Mouse (Mus musculus) left cerebral cortex, postnatal 36 days (tissue): ENCODE data around the gene Itm2b. TPM values are rescaled to one million over a fixed set of nuclear protein-coding genes. Genes with fewer than 3 reads are reported as not detected.

Source experiments
- DNase-seq, 2 experiments: peaks; one replicate each; pipeline ENCODE4 v3.0.0; 2021 to 2022; ENCODE audit warnings: low spot score in 2 of 2, mixed read lengths in 1 of 2
- intact Hi-C: fragments of 180-260 bp; cut with DNase I; formaldehyde crosslinking; loops from one replicate; pipeline ENCODE4 v1.15.1; 2025
- total RNA-seq, 2 experiments: library from RNA; stranded (reverse); gene quantifications; 2 replicates each; pipeline ENCODE4 v1.2.3; 2021

Itm2b gene
- total RNA-seq, 2 experiments from 2014 or later, result 725 to 789 TPM

GRCm38 (mm10) chr14:73331386-73331785, 53.7 kb downstream of the Itm2b start:
- no peak for DNase-seq
- intact Hi-C loops, result no loop called here

DNA sequence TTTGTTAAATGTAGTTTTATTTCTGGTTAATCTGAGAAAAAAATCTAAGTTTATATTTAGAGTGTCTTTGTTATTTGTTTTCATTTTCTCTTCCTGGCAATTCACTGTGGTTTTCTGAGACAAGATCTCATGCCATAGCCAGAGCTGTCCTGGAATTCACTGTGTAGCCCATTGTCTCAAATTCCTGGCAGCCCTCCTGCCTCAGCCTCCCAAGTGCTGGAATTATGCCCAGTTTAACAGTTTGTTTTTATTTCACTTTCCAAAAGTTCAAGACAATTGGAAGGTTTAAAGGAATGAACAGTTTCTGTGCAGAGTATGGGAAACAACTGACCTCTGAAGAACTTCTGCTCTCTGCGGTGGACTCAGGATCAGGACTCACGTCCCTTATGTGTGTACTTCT, 55.2 kb downstream of the Itm2b start:
- no peak for DNase-seq
- intact Hi-C loops, result loop anchor here (5.0 kb wide), 2 partner anchors 52 to 142 kb away; no protein-coding TSS in a partner anchor

GRCm38 (mm10) chr14:73326511-73326910, 58.6 kb downstream of the Itm2b start:
- DNase-seq, result no peak
- intact Hi-C loops, result loop anchor here (5.0 kb wide), 2 partner anchors 56 to 146 kb away; no protein-coding TSS in a partner anchor

DNA sequence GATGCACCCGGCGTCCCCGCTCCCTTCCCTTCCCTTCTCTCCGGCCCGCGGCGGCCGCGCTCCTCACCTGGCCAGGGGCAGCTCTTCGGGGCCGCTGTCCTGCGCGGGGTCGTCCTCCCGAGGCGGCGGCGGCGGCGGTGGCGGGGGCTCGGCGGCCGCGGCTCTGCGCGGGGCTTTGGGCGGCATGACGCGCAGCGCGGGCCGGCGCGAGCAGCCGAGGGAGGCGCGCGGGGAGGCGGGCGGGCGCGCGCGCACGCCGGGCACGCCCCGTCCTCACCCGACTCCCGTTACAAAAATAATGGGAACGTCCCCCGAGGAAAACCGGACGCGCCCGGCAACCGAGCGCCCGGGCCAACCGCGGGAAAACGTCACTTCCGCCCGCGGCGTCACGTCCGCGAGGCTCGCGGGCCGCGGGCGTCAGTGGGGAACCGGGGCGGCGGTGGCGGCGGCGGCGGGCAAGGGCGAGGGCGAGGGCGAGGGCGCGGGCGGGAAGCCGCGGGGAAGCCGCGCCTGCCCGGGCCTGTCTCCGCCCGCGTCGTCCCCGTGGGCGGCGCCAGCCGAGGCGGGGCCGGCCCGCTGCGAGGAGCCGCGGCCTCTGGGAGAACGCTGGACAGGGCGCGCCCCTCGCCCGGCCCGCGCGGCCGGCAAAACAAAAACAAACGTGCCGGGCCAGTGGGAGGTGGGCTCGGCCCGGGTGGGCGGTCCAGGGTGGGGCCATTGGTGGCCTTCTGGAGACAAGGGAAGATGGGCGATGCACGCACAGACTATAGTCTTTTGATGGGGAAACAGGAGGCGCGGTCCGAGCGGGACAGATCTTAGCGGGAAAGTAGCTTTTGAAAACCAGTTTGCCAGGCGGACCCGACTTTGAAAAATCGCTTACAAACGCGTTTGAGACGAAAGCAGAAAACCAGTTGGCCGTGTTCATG, 59.4 kb downstream of the Itm2b start, which contains the start of gene Rb1:
Rb1 (minus strand) TSS at position 367 of the 926 bp plus-strand sequence.
- intact Hi-C loops, result loop anchor here (5.0 kb wide), 2 partner anchors 57 to 147 kb away; no protein-coding TSS in a partner anchor
- DNase-seq, result peak; percentile 80 to 87

DNA sequence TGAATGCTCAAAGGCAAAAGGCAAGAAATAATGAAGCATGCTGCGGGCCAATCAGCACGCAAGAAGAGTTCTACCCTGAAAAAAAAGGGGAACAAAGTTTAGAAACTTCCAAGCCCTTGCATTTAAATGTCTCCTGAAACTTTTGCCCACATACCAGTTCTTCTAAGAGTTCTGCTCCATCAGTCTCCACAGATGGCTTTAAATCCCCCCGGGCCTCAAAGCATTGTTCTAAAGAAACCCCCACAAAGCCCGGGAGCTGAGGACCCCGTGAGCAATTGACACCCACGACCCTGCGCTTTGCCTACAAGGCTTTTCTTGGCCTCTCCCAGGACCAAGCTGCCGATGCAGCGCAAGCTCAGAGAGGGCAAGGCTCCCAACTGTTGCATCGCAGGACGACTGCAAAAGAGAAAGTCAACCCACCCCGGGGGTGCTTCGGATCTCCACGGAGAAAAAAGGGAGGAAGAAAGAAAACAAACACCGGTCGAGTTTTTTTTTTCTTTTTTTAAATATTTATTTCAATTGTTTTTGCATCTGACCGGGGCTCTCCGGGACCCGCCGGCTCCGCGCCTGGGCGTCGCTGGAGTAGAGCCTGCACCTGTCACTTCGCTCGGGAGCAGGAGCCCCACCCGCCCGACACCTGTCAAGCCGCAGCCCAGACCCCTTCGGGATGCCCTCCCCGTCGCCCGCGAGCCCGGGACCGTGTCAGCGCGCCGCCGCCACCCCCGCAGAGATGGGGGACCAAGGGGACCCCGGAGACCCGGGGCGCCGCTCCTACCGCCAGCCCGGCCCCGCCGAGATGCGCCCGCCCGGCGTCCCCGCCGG, 60.2 kb downstream of the Itm2b start:
- intact Hi-C loops, result loop anchor here (5.0 kb wide), 2 partner anchors 57 to 147 kb away; no protein-coding TSS in a partner anchor

DNA sequence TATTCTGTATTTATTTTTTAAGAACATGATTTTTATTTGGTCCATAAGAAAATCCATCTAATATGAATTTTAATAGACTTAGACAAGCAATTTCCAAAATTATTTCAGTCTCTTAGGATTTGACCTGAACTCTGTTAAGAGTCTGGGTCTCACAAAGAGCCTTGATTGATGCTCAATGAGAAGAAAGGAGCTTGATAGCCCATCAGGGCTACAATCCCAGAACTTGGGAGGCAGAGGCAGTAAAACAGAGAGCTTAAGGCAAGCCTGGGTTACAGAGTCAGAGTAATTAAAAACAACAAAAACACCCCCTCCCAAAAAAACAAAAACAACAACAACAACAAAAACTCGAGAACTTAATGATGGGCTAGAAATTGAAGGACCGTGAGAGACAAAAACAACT, 61.1 kb downstream of the Itm2b start:
- intact Hi-C loops, result no loop called here
- no peak for DNase-seq

More for the DNA sequence above, 60.2 kb downstream of the Itm2b start:
- DNase-seq, result peak; percentile 48 to 54

DNA sequence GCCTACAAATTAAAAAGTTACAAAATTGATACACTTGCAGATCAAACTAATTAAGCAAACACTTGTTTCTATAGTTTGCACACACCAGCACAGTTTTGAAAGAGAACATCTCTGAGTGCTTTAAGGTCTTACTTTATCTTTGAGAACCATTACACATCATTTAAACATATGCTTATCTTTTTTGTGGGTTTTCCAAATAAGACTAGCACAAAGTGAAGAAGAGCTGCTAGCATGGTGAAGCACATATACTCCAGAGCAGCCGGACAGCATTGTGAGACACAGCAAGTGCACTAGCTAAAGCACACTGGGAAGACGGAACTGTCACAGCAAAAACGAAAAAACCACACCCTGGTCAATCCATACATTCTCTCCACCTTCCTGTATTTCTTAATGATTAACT, 62.9 kb downstream of the Itm2b start:
- intact Hi-C loops, result no loop called here
- no peak for DNase-seq

DNA sequence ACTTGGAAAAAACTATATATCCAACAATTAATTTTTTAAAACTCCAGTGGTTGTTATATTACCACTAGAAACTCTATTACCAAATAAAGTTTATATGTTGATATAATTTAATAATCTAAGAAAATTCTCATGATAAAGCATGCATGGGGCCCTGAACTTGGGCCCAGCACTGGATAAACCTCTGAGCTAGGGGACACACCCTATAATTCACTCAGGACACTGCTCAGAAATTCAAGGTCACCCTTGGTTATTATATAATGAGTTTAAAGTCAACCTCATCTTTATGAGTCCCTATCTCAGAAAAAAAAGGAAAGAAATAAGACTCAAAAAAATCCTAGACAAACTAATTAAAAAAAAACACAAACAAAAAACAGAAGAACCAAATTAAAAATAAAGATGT, 68.2 kb downstream of the Itm2b start:
- no peak for DNase-seq
- intact Hi-C loops, result no loop called here

GRCm38 (mm10) chr14:73313864-73314263, 71.2 kb downstream of the Itm2b start:
- intact Hi-C loops, result no loop called here
- DNase-seq, result no peak

- no peak for DNase-seq
- intact Hi-C loops, result no loop called here
These were observed 71.7 kb downstream of the Itm2b start for GRCm38 (mm10) chr14:73313396-73313795.

DNA sequence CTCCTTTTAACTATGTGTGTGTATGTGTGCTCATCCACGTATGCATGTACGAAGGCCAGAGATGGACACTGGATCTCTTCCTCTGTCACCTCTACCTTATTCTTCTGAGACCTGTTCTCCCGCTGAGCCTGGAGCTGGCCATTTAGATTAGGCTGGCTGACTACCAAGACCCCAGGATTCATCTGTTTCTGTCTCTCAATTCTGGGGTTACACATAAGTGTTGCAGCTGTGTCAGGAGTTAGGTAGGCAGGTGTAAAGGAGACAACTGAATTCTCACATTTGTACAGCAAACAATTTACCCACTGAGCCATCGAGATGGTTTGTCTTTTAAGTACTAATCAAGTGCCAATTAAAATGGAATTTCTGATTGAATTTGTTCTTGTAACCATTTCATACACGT, 72.2 kb downstream of the Itm2b start:
- no peak for DNase-seq
- intact Hi-C loops, result no loop called here

Other genes starting within 250 kb of the Itm2b start
- gene Lpar6, start 147.4 kb downstream of the Itm2b start, total RNA-seq, result 1 to 10 TPM; 1.3 to 1.6 TPM
- 10 to 100 TPM; 27.4 to 33.2 TPM for gene Rb1, start 59.5 kb downstream of the Itm2b start, total RNA-seq
- 10 to 100 TPM; 28.4 to 28.7 TPM for gene Med4, start 124.7 kb upstream of the Itm2b start, total RNA-seq
- gene Sucla2, start 140.0 kb upstream of the Itm2b start, total RNA-seq, result 100 to 1,000 TPM; 143 TPM
- gene Nudt15, start 163.0 kb upstream of the Itm2b start, total RNA-seq, result 1 to 10 TPM; 5.2 to 6.5 TPM